Mouse (Mus musculus): Measurements from ENCODE around the gene Dpy30.
"Not testable (repeated sequence)": the region's sequence is repeated elsewhere in the genome, so short reads cannot be mapped to it uniquely, and the experiment has no call there.

Gene Dpy30

DNA sequence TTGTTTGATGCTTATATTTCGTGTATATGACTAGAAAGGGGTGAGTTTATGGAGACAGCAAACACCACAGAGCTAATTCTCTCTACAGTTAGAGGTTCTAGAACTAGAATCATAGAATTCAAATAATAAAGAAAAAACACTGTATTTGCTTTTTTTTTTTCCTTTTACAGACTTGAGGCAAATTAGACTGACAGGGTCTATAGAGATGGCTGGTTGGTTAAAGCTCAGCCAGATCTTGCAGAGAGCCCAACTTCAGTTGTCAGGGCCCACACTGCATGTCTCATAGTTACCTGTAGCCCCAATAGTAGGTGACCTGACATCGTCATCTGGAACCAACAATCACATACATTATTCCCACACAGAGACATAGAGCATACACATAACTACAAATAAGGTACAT lies at the start of gene Dpy30:
Gene Dpy30 (minus strand): TSS at position 101 of the 400 bp plus-strand sequence.
- no peak for DNase-seq (ENCODE audit: low read depth, low spot score)

DNA sequence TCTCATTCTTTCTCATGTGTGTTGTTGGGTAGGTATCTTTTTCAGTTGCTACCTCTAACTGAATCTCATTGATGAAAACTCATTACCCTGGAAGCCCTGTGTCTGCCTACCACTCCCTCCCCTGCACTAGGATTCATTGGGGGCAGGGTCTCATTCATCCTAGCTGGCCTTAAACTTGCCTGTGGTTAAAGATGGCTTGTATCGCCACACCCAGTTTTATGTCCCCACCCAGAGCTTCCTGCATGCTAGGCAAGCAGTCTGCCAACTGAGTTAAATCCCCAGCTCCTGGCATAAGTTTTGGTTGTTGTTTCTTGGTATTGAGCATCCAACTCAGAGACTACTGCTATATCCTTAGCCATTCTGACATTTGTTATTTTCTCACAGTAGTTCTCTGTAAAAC lies 39.8 kb upstream of the Dpy30 start:
- DNase-seq (ENCODE audit: low read depth, low spot score), result peak; percentile 11

DNA sequence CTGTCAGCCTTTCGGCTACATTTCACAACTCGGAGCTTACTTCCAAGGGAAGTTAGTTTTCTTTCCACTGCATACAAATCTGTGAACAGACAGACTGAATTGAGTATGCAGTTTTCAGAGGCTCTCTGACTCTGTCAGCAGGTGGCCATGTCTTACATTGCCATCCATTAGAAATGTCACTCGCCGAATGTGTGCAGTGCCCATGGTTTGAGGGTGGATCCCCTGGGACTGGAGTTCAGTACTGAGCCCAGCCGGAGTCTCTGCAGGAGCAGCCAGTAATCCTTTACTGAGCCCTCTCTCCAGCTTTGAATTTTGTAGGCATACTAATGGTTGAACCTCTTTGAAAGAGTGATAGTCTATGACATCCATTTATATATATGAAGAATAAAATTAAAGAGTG lies 17.4 kb upstream of the Dpy30 start:
- DNase-seq (ENCODE audit: low read depth, low spot score), result no peak

DNA sequence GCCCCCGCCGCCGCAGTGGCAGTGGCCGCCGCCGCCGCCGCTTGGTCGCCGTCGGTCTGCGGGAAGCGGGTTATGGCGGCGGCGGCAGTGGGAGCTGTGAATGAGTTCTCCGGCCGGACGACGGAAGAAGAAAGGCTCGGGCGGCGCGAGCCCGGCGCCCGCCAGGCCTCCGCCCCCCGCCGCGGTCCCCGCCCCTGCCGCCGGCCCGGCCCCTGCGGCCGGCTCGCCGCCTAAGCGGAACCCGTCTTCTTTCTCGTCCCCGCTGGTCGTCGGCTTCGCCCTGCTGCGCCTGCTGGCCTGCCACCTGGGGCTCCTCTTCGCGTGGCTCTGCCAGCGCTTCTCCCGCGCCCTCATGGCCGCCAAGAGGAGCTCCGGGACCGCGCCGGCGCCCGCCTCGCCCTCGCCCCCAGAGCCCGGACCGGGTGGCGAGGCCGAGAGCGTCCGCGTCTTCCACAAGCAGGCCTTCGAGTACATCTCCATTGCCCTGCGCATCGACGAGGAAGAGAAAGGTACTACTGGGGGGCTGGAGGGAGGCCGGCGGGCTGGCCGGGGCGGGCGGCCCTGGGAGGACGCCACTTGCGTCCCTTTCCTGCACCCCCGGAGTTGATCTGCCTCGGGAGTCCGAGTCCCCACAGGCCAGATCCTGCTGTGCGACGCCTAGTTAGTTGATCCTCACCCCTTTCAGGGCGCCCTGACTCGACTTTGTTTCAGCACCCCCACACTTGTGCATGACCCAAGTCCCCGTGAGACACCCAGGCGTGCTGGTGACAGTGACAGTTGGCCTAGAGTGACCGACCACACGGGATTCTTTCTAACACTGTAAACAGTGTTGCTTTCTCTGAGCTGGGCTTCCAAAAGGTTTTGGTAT lies 15.4 kb upstream of the Dpy30 start, which contains the start of gene Spast:
Gene Spast (plus strand): TSS at position 51 of the 868 bp plus-strand sequence.
- DNase-seq (ENCODE audit: low read depth, low spot score), result peak; percentile 75

DNA sequence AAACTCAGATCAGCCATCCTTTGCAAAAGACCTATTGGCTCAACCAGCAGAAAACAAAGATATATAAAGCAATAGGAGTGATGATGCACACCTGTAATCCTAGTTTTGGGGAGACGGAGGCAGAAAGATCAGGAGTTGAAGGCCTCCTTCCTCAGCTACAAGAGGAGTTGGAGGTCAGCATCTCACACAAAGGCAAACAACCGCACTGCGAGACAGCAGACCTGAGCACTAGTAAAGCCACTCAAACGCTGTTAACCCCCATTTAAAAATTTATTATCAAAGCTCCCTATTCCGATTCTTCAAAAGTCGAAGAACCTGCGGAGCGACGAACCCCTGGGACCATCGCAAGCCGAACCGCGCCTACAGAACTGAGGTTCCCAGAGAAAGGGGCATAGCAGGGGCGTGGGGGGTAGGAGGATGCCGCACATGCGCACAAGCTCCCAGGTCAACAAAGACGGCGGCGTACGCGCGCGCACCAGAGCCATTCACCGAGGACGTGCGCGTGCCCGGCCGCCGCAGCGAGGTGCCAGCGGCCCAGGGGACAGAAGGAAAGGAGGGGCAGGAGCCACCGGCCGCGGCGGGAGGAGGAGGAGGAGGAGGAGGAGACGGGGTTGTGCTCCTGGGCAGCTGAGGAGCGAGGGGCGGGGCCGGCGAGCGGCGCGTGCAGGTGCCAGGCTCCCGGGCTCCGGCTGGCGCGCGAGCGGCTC lies 14.6 kb upstream of the Dpy30 start:
- DNase-seq (ENCODE audit: low read depth, low spot score), result peak; percentile 94

DNA sequence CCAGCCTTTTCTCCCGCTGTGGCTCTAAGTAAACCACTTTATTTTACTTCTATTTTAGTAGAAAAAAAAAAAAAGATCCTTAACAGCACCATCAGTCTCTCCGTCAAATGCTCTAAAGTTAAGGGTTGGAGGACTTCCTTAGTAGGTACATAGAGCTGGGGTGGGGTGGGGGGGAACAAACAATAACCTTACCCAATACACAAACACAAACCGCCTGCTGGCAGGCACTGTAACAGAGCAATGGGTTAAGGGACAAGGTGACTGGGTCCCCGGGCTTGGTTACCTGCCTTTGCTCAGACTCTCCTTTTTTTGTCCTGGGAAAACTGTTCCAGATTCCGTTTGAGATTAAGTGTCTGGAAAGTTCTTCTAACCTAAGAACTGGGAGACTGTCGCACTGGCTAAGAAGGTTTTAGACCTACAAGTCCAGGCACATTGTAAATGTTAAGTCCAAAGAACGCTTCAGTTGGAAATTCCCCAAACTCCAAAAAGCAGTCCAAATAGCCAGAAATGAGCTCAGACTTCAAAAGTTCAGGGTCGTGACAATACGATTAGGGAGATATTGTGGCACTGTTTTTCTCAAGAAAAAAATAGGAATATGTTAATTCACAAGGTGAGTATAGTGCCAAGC lies 7.4 kb upstream of the Dpy30 start:
- DNase-seq (ENCODE audit: low read depth, low spot score), result no peak

DNA sequence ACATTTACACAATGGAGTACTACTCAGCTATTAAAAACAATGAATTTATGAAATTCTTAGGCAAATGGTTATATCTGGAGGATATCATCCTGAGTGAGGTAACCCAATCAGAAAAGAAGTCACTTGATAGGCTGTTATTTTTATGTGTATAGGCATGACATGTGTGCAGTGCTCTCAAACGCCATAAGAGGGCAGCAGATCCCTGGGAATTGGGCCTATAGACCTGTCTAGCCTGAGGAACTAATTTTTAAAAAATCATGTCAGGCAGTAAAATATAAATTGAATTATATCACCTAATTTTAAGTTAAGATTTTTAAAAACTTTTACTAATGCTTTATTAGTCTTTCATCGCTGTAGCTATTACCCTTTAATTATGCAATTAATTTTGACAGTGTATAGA lies 4.4 kb upstream of the Dpy30 start:
- peak; percentile 66 for DNase-seq (ENCODE audit: low read depth, low spot score)

DNA sequence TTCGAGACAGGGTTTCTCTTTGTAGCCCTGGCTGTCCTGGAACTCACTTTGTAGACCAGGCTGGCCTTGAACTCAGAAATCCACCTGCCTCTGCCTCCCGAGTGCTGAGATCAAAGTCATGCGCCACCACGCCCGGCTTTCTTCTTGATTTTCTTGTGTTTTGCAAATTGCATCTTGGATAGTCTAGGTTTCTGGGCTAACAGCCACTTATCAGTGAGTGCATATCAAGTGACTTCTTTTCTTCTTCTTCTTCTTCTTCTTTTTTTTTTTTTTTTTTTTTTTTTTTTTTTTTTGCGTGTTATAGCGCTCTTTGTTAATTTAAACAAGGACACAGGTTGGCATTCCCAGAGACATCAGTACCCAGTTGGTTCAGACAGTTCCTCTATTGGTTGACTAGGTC lies 3.5 kb upstream of the Dpy30 start:
- DNase-seq (ENCODE audit: low read depth, low spot score), result not testable (repeated sequence)

DNA sequence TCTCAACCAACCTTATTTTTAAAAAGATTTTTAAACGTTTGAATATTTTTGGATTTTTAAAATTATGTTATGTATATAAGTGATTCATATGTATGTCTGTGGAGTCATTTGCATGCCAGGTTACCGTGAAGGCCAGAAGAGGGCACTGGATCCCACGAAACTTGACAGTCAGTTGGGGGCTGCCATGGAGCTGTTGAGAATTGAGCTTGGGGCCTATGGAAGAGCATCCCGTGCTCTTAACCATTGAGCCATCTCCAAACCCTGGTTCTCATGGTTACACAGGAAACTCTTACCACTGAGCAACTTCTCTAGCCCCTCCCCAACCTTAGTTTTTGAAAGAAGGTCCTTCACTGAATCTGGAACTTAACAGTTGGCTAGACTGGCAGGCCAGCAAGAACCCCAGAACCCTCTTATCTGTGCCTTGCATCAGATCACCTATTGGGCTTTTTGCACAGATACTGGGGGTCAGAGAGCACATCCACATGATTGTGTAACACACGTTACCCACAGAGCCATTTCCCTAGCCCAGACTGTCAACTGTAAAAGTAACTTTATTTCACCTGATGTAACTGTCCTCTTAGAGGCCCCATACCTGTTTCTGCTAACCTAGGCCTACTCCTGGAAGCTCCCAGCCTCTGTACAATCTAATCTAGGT lies 1.2 kb downstream of the Dpy30 start:
- DNase-seq (ENCODE audit: low read depth, low spot score), result no peak

DNA sequence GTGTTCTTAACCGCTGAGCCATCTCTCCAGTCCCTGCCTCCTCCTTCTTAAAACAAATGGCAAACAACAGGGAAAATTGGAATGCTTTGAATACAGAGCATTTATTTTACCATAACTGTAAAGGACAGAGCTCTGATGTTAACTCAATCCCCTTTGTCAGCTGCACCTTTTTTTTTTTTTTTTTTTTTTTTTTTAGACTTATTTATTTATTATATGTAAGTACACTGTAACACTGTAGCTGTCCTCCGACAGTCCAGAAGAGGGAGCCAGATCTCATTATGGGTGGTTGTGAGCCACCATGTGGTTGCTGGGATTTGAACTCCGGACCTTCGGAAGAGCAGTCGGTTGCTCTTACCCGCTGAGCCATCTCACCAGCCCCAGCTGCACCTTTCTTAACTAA lies 5.0 kb downstream of the Dpy30 start:
- peak; percentile 30 for DNase-seq (ENCODE audit: low read depth, low spot score)

DNA sequence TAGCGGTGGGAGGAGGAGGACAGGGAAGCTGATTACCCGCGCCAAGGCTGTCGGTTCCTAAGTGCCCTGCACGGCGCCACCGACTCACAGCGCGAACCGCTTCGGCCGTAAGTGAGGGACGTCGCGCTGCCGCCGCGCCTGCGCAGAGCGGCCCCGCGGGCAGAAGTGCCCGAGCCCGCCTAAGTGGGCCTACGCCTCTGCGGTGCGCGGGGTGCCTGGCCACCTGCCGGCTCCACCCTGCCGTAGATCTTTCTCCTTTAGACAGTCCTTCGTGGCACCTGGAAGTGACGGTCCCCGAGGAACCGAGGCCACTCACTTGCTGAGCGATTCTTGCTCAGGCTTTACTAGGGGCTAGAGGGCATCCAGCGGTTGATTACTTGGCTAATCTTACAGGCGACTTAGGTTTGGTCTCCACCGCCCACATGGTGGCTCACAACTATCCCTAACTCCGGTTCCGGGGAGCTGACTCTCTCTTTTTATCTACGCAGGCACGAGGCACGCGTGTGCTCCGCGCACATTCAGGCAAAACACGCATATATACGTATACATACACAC lies 7.4 kb downstream of the Dpy30 start:
- DNase-seq (ENCODE audit: low read depth, low spot score), result peak; percentile 93

DNA sequence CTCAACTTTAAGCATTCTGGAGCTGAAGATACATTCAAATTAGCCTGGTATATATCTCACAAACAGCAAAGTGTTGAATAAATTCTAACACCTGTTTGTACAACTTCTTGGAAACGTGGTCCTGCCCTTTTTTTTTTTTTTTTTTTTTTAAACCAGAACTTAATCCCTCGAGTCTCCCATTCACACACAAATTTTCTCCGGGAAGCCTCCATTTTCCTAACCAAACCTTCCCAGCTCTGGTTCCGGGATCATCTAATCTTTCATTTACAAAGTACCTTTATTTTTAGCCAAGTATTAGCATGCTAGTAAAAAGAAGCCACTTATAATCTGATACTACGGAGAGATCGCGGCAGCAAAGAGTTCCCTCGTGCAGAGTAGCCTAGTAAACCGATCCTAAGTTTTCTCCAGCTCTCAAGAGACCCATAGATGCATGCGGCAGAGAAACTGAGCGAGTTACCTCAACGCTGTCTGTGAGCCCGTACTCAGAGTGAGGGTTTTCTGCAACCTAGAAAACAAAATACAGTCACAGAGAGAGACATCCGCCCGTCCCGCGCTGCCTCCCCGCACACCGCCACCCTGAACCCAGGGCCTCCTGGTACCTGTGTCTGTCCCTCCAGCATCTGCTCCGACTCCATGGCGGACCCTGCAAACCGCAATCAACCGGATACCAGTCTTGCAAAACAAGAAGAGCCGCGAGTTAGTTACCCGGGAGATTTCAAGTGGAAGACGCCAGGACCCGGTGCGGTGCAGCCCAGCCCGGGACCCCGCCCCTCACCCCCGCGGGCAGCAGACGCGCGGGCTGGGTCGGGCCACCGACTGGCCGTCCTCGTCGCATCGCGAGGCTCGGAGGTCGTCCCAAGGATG lies 8.1 kb downstream of the Dpy30 start:
- DNase-seq (ENCODE audit: low read depth, low spot score), result no peak

DNA sequence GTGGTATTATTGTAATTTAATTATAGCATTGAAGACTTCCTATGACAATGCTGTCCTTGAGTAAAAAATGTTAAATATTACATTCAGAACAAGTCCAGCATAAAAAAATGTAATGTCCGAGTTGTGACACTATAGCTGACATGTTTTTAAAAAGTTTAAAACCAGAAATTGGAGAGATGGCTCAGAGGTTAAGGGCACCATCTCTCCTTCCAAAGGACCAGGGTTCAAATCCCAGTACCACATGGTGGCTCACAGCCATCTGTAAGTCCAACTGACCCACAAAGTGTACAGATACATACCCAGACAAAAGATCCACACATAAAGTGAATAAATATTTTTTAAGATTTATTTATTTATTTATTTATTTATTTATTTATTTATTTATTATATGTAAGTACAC lies 17.7 kb downstream of the Dpy30 start:
- no peak for DNase-seq (ENCODE audit: low read depth, low spot score)

DNA sequence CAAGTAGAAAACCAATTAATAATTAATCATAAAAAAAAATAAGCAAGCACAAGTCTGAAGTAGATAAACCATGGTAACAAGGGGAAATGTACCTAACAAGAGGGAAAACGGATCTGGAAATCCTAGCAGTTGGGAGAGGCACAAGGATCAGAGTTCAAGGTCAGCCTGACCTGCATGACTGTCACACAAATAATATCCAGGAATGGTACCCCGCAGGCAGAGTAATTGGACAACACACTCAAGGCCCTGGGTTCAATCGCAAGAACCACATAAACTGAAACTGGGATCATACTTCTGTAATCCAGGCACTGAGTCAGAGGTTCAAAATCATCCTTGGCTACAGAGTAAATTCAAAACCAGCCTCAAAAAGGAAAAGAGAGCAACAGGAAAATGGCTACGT lies 18.1 kb downstream of the Dpy30 start:
- no peak for DNase-seq (ENCODE audit: low read depth, low spot score)

DNA sequence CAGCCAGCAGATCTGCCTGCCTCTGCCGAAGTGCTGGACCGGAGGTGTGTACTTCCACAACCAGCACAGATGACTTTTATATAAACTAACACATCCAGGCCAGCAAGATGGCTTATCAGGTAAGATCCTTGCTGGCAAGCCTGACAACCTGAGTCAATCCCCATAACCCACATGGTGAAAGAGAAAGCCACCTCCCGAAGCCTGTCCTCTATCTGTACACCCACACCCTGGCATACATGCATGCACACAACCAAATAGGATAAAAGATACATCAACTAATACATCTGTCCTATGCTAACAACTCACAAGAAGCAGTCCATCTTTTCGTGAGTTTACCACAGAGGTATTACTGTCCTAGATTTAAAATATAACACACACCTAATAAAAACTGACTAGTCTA lies 19.7 kb downstream of the Dpy30 start:
- no peak for DNase-seq (ENCODE audit: low read depth, low spot score)

DNA sequence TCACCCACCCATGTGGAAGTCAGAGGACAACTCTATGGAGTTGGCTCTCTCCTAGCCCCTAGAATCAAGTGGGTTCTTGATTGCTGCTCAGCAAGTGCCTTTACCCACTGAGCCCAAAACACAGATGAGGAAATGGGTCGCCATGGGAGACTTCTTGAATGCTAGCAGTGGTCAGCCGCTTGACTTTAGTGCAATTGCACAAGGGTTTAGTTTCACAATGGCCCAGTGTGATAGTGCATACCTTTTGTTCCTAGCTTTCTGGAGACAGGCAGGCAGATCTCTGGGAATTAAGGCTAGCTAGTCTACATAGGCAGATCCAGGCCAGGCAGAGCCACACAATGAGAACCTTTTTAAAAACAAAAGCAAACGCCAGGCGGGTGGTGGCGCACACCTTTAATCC lies 23.7 kb downstream of the Dpy30 start:
- no peak for DNase-seq (ENCODE audit: low read depth, low spot score)

DNA sequence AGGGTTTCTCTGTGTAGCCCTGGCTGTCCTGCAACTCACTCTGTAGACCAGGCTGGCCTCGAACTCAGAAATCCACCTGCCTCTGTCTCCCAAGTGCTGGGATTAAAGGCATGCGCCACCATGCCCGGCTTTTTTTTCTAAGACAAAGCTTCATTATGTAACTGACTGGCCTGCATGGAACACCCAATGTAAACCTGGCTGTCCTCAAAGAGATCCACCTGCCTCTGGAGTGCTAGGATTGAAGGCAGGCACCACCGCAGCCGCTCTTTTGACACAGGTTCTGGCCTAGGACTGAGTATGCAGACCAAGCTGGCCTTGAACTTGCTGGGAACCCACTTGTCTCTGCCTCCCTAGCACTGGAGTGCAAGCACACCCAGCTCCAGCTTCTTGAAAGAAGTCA lies 26.8 kb downstream of the Dpy30 start:
- DNase-seq (ENCODE audit: low read depth, low spot score), result not testable (repeated sequence)

DNA sequence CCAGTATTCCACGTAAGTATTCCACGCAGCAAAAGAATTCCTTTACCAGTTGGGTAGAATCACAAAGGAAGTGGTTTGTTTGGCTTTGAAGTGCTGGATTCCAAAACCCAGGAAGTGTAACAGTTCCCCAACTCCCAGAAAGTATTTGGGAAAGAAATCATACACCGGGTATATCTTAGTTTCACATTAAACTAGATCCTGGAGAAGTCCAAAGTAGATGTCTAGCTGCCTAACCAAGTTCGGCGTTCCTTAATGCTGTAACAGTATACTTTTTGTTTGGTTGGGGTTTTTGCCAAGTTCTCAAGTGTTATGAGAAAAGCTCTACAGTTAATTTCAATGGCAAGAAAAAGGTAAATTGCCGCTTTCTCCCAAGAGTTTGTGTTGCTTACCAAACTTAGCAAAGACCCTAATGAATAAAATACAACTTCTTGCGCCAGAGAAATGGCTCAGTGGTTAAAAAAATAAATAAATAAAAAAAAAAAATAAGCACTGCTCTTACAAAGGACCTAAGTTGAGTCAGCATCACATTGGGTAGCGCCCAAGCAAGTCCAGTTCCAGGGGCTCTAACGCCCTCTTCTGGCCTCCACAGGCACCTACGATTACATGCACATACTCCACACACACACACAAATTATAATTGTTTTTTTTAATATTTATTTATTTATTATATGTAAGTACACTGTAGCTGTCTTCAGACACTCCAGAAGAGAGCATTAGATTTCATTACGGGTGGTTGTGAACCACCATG lies 27.5 kb downstream of the Dpy30 start:
- DNase-seq (ENCODE audit: low read depth, low spot score), result peak; percentile 45

DNA sequence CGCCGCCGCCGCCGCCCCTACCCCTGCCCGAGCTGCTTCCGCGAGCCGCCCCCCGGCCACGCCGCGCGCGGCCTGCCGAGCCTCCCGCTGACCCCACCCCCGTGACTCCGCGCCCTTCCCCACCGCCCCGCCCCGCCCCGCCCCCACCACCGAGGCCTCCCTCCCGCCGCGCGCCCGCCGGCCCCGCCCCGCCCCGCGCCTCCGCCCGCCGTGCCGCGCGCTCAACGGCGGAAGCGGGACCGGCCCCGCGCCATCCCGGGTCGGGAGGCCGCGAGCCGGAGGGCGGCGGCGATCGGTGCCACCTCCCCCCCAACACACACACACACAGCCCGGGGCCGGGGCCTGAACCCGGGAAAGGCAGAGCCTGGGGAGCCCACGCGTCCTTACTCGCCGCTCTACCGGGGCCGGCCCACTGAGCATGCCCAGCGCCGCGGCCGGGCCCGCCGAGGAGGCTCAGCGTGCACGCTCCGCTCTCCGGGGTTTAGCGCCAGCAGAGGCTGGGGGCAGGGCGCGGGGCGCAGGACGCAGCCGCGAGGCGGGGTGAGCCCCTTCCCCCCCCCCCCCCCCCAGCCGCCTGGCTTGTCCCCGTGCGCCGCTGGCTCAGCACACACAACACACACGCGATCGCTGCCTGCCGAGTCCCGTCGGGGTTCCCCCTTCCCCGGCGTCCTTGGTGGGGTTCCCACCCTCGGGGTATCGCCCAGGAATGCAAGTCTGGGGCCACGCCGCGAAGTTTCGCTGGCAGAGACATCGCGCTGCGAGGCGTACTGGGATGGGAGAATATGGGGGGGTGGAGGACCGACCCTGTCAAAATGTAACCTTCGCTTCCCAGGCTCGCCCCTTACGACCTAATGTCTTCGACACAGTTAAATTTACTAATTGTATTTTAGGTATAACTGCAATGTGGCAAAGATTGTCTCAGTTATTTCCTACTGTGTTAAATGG lies 28.4 kb downstream of the Dpy30 start, which contains the start of gene Memo1:
Gene Memo1 (minus strand): TSS at position 496 of the 945 bp plus-strand sequence.
- DNase-seq (ENCODE audit: low read depth, low spot score), result peak; percentile 89
